Mouse (Mus musculus): ENCODE measurements at regions not wholly inside any gene's neighbourhood (a gene's known extent, or its start where the extent isn't known, plus 50 kb on each side); places are given as distances from the start of the nearest gene placed in this dataset.
A peak's percentile ranks its signal among the peaks of the same experiment; 100 is the strongest.

GRCm38 (mm10) chr4:114728235-114729000 lies 93.1 kb upstream of the Gm12830 start:
- peaks cover 19% of the 10 kb centered on the region for H3K27me3 ChIP-seq
- peaks cover 6% of the 10 kb centered on the region; the same call in 1 of the 2 replicates for H3K4me1 ChIP-seq (replicated peaks)
- H3K9me3 ChIP-seq = 0 out of 2 replicates have a peak, but pooled peaks cover 3% of the 10 kb centered on the region
- WGBS = 47% methylated on average over 11 of the region's 11 CpGs
- no peaks in the 10 kb centered on the region for H3K36me3 ChIP-seq
- H3K9ac ChIP-seq = no peak overlapping the region
- H3K27ac ChIP-seq = no peak overlapping the region
- H3K4me3 ChIP-seq = no peak overlapping the region
- no peak overlapping the region for H3K4me2 ChIP-seq
- ATAC-seq (ENCODE audit: low FRiP score) = peak; percentile 62; the same call in 1 of the 2 replicates

GRCm38 (mm10) chr4:114733256-114734004 lies 88.1 kb upstream of the Gm12830 start:
- H3K9ac ChIP-seq = no peak overlapping the region
- no peaks in the 10 kb centered on the region for H3K9me3 ChIP-seq
- H3K4me2 ChIP-seq = no peak overlapping the region
- H3K4me3 ChIP-seq = no peak overlapping the region
- ATAC-seq (ENCODE audit: low FRiP score) = no peak
- H3K27ac ChIP-seq = no peak overlapping the region
- no peaks in the 10 kb centered on the region for H3K36me3 ChIP-seq
- H3K27me3 ChIP-seq = 0 out of 2 replicates have a peak, but pooled peaks cover 11% of the 10 kb centered on the region
- WGBS = 87% methylated on average over 10 of the region's 10 CpGs
- H3K4me1 ChIP-seq (replicated peaks) = peaks cover 6% of the 10 kb centered on the region; the same call in 1 of the 2 replicates

GRCm38 (mm10) chr4:114738903-114739667 lies 82.4 kb upstream of the Gm12830 start:
- Histone ChIP-seq H3K4me2 (no peak overlapping the region), H3K9ac (no peak overlapping the region), H3K27ac (no peak overlapping the region), H3K4me1 (replicated peaks) (no peaks in the 10 kb centered on the region), H3K4me3 (no peak overlapping the region), H3K27me3 (0 out of 2 replicates have a peak, but pooled peaks cover 6% of the 10 kb centered on the region), H3K9me3 (no peaks in the 10 kb centered on the region), H3K36me3 (no peaks in the 10 kb centered on the region)
- 53% methylated on average over 16 of the region's 16 CpGs for WGBS
- ATAC-seq (ENCODE audit: low FRiP score) = no peak

- H3K27me3 ChIP-seq = no peaks in the 10 kb centered on the region
- ATAC-seq (ENCODE audit: low FRiP score) = no peak
- no peak overlapping the region for H3K4me2 ChIP-seq
- H3K27ac ChIP-seq = no peak overlapping the region
- H3K9ac ChIP-seq = no peak overlapping the region
- 93% methylated on average over 2 of the region's 2 CpGs for WGBS
- H3K4me1 ChIP-seq (replicated peaks) = no peaks in the 10 kb centered on the region
- no peaks in the 10 kb centered on the region for H3K36me3 ChIP-seq
- no peak overlapping the region for H3K4me3 ChIP-seq
- no peaks in the 10 kb centered on the region for H3K9me3 ChIP-seq
Observed at GRCm38 (mm10) chr4:114748131-114748530, 73.4 kb upstream of the Gm12830 start.

GRCm38 (mm10) chr4:114759837-114760236 lies 61.7 kb upstream of the Gm12830 start:
- Histone ChIP-seq H3K36me3 (no peaks in the 10 kb centered on the region), H3K9ac (no peak overlapping the region), H3K4me3 (no peak overlapping the region), H3K9me3 (no peaks in the 10 kb centered on the region), H3K4me1 (replicated peaks) (no peaks in the 10 kb centered on the region), H3K27me3 (no peaks in the 10 kb centered on the region), H3K4me2 (no peak overlapping the region), H3K27ac (no peak overlapping the region)
- no peak for ATAC-seq (ENCODE audit: low FRiP score)

- WGBS = 72% methylated on average over 22 of the region's 22 CpGs
- Histone ChIP-seq H3K36me3 (no peaks in the 10 kb centered on the region), H3K4me3 (no peak overlapping the region), H3K27me3 (0 out of 2 replicates have a peak, but pooled peaks cover 2% of the 10 kb centered on the region), H3K9me3 (no peaks in the 10 kb centered on the region), H3K9ac (no peak overlapping the region), H3K4me1 (replicated peaks) (no peaks in the 10 kb centered on the region), H3K4me2 (no peak overlapping the region), H3K27ac (no peak overlapping the region)
- ATAC-seq (ENCODE audit: low FRiP score) = no peak
Observed at GRCm38 (mm10) chr4:114766643-114767393, 54.7 kb upstream of the Gm12830 start.

All from hindbrain, embryonic 13.5 days (tissue).